Comparison of ENCODE assay signal across 21 mouse cellular contexts in genomic region chr2:153066991-153067390, GRCm38 (mm10). TPM values are rescaled to one million over a fixed set of nuclear protein-coding genes. Genes with fewer than 3 reads are reported as not detected.
DNase-seq lines count a peak whose midpoint lies in the region; ATAC-seq and TF ChIP-seq lines count a peak whose summit lies in the region.
"Had no signal": no experiment of that assay in that cellular context is flagged by ENCODE, and none has a peak within 500 bp of the region (broad histone marks: within the 10 kb centered on the region; RNA-seq: fewer than 3 reads in every experiment).

No protein-coding gene starts in this region.

- H3K27ac ChIP-seq in heart, embryonic 11.5 days (ENCODE audit: low read depth, low read length): no peak overlapping the region
- H3K27ac ChIP-seq in kidney, embryonic 16.5 days (ENCODE audit: low read length): no peak overlapping the region
- H3K27ac ChIP-seq in lung, embryonic 15.5 days: no peak overlapping the region
- peak overlapping the region; percentile 90 for H3K27ac ChIP-seq in lung, postnatal 0 days (ENCODE audit: low read length)
- H3K27ac ChIP-seq: forebrain, embryonic 13.5 days; hindbrain, embryonic 10.5 days; midbrain, embryonic 15.5 days; neural tube, embryonic 12.5 days had no signal

- H3K4me3 ChIP-seq in heart, embryonic 11.5 days (ENCODE audit: low read depth, low read length): no peak overlapping the region
- peak overlapping the region; percentile 19 for H3K4me3 ChIP-seq in kidney, embryonic 16.5 days (ENCODE audit: low read length)
- 0 out of 2 replicates have a peak overlapping the region, but pooled peaks have one; percentile 16 for H3K4me3 ChIP-seq in lung, embryonic 15.5 days
- peak overlapping the region; percentile 21; the same call in 1 of the 2 replicates for H3K4me3 ChIP-seq in lung, postnatal 0 days (ENCODE audit: low read depth, low read length)
- H3K4me3 ChIP-seq: forebrain, embryonic 13.5 days; hindbrain, embryonic 10.5 days; midbrain, embryonic 15.5 days; neural tube, embryonic 12.5 days had no signal

- peak; percentile 60 for TF ChIP-seq EP300 in lung, postnatal 0 days (IDR thresholded peaks at IDR 0.05)

- WGBS in heart, embryonic 11.5 days (ENCODE audit: insufficient replicate concordance): 38% methylated on average over 6 of the region's 6 CpGs
- 43% methylated on average over 6 of the region's 6 CpGs for WGBS in kidney, embryonic 16.5 days
- WGBS in lung, embryonic 15.5 days: 45% methylated on average over 6 of the region's 6 CpGs
- 44% methylated on average over 6 of the region's 6 CpGs for WGBS in lung, postnatal 0 days

- TF ChIP-seq CTCF in lung, postnatal 0 days (IDR thresholded peaks at IDR 0.05): no peak

- peak overlapping the region; percentile 43 for H3K4me2 ChIP-seq in heart, embryonic 11.5 days
- H3K4me2 ChIP-seq in kidney, embryonic 16.5 days (replicated peaks; ENCODE audit: low read depth, low read length): peak overlapping the region; percentile 37
- peak overlapping the region; percentile 37 for H3K4me2 ChIP-seq in lung, embryonic 15.5 days
- peak overlapping the region; percentile 46 for H3K4me2 ChIP-seq in lung, postnatal 0 days (replicated peaks; ENCODE audit: low read depth, low read length)
- H3K4me2 ChIP-seq: forebrain, embryonic 13.5 days; midbrain, embryonic 15.5 days; neural tube, embryonic 12.5 days had no signal

- no peaks in the 10 kb centered on the region for H3K9me3 ChIP-seq in heart, embryonic 11.5 days (replicated peaks; ENCODE audit: control insufficient read depth, low read length)
- no peaks in the 10 kb centered on the region for H3K9me3 ChIP-seq in kidney, embryonic 16.5 days (ENCODE audit: low read length)
- H3K9me3 ChIP-seq in lung, embryonic 15.5 days: no peaks in the 10 kb centered on the region
- H3K9me3 ChIP-seq in lung, postnatal 0 days (ENCODE audit: low read length): no peaks in the 10 kb centered on the region
- H3K9me3 ChIP-seq: forebrain, embryonic 13.5 days; hindbrain, embryonic 10.5 days; midbrain, embryonic 15.5 days; neural tube, embryonic 12.5 days had no signal

- ATAC-seq in heart, embryonic 11.5 days (replicated peaks; ENCODE audit: insufficient number of reproducible peaks, low FRiP score, low TSS enrichment): no peak
- ATAC-seq in kidney, embryonic 16.5 days (ENCODE audit: low FRiP score, low TSS enrichment): no peak
- ATAC-seq in lung, embryonic 15.5 days (ENCODE audit: borderline replicate concordance, extremely low read depth, low FRiP score, low TSS enrichment): no peak
- no peak for ATAC-seq in lung, postnatal 0 days
- ATAC-seq: forebrain, embryonic 13.5 days; intestine, postnatal 0 days; midbrain, embryonic 15.5 days had no signal

- H3K27me3 ChIP-seq in heart, embryonic 11.5 days (ENCODE audit: control insufficient read depth, insufficient read depth, low read length): peaks cover 43% of the 10 kb centered on the region
- H3K27me3 ChIP-seq in kidney, embryonic 16.5 days (ENCODE audit: insufficient read depth, low read length): peaks cover 38% of the 10 kb centered on the region
- peaks cover 40% of the 10 kb centered on the region for H3K27me3 ChIP-seq in lung, embryonic 15.5 days
- H3K27me3 ChIP-seq in lung, postnatal 0 days (replicated peaks; ENCODE audit: insufficient read depth, low read length): peaks cover 18% of the 10 kb centered on the region

- intact Hi-C loops in heart, postnatal 10 days (cut with DNase I): no loop called here

- no peak overlapping the region for H3K9ac ChIP-seq in heart, embryonic 11.5 days (ENCODE audit: low read depth, low read length)
- H3K9ac ChIP-seq in kidney, embryonic 16.5 days (replicated peaks; ENCODE audit: low read length): no peak overlapping the region
- H3K9ac ChIP-seq in lung, embryonic 15.5 days: no peak overlapping the region
- H3K9ac ChIP-seq in lung, postnatal 0 days (replicated peaks; ENCODE audit: low read depth): no peak overlapping the region
- H3K9ac ChIP-seq: forebrain, embryonic 13.5 days; midbrain, embryonic 15.5 days; neural tube, embryonic 12.5 days had no signal

- H3K36me3 ChIP-seq in heart, embryonic 11.5 days (ENCODE audit: control insufficient read depth, insufficient read depth, low read length): no peaks in the 10 kb centered on the region
- no peaks in the 10 kb centered on the region for H3K36me3 ChIP-seq in kidney, embryonic 16.5 days (ENCODE audit: insufficient read depth, low read length)
- H3K36me3 ChIP-seq in lung, embryonic 15.5 days: no peaks in the 10 kb centered on the region
- H3K36me3 ChIP-seq in lung, postnatal 0 days (ENCODE audit: insufficient read depth, low read length): no peaks in the 10 kb centered on the region
- H3K36me3 ChIP-seq: hindbrain, embryonic 10.5 days; midbrain, embryonic 15.5 days; neural tube, embryonic 12.5 days had no signal

- DNase-seq in heart, postnatal 10 days: no peak
- no peak for DNase-seq in kidney, adult 18-20 months
- no peak for DNase-seq in lung, postnatal 14 days
- DNase-seq in lung, postnatal 0 days (ENCODE audit: low spot score): peak; percentile 43
- DNase-seq in embryo, embryonic 9.5 days (ENCODE audit: extremely low spot score): no peak
- DNase-seq: adrenal gland, postnatal 10 days; cerebellum, postnatal 25 days; layer of hippocampus, adult 9-11 months; left cerebral cortex, postnatal 4 days; retina, postnatal 1 day; thymus, postnatal 25 days had no signal

- peaks cover 7% of the 10 kb centered on the region for H3K4me1 ChIP-seq in heart, embryonic 11.5 days (ENCODE audit: control insufficient read depth, insufficient read depth, low read length)
- H3K4me1 ChIP-seq in kidney, embryonic 16.5 days (ENCODE audit: insufficient read depth, low read length): peaks cover 6% of the 10 kb centered on the region
- H3K4me1 ChIP-seq in lung, embryonic 15.5 days: peaks cover 7% of the 10 kb centered on the region; the same call in 1 of the 2 replicates
- H3K4me1 ChIP-seq in lung, postnatal 0 days (ENCODE audit: insufficient read depth, low read depth, low read length): no peaks in the 10 kb centered on the region

RNA-seq across cellular contexts. Expression of gene Ccm2l, which starts 1.2 kb away (rescaled TPM):
- polyA plus RNA-seq in heart, embryonic 11.5 days (2014; fragmentation: Nextera tagmentation; extraction: Ambion mirVana): 5.2 and 6.1 TPM in 2 replicates
- 10 to 100 TPM; 26.9 to 29.1 TPM for total RNA-seq in heart, postnatal 10 days (2021)
- 1.8 and 2.4 TPM in 2 replicates for polyA plus RNA-seq in kidney, embryonic 16.5 days (2015; fragmentation: Nextera tagmentation; extraction: Ambion mirVana)
- 5.3 TPM in 2 replicates for polyA plus RNA-seq in lung, embryonic 15.5 days (2015; fragmentation: Nextera tagmentation; extraction: Ambion mirVana)
- 10.7 and 11.1 TPM in 2 replicates for polyA plus RNA-seq in lung, postnatal 0 days (2015; fragmentation: Nextera tagmentation; extraction: Ambion mirVana)
- polyA plus RNA-seq: C2C12 had no signal

RNA-seq across cellular contexts. Expression of gene Xkr7, which starts 35.3 kb away (rescaled TPM):
- polyA plus RNA-seq in heart, embryonic 11.5 days (2014; fragmentation: Nextera tagmentation; extraction: Ambion mirVana): not detected in 2 replicates
- not detected for total RNA-seq in heart, postnatal 10 days (2021)
- polyA plus RNA-seq in kidney, embryonic 16.5 days (2015; fragmentation: Nextera tagmentation; extraction: Ambion mirVana): not detected in 2 replicates
- polyA plus RNA-seq in lung, embryonic 15.5 days (2015; fragmentation: Nextera tagmentation; extraction: Ambion mirVana): not detected in 2 replicates
- polyA plus RNA-seq in lung, postnatal 0 days (2015; fragmentation: Nextera tagmentation; extraction: Ambion mirVana): not detected in 2 replicates
- polyA plus RNA-seq: C2C12; intestine, postnatal 0 days; stomach, embryonic 14.5 days had no signal

RNA-seq across cellular contexts. Expression of gene Hck, which starts 41.3 kb away (rescaled TPM):
- polyA plus RNA-seq in heart, embryonic 11.5 days (2014; fragmentation: Nextera tagmentation; extraction: Ambion mirVana): 0.87 and 1.6 TPM in 2 replicates
- 1 to 10 TPM; 1.0 to 1.2 TPM for total RNA-seq in heart, postnatal 10 days (2021)
- 6.3 and 6.6 TPM in 2 replicates for polyA plus RNA-seq in kidney, embryonic 16.5 days (2015; fragmentation: Nextera tagmentation; extraction: Ambion mirVana)
- 4.4 and 4.7 TPM in 2 replicates for polyA plus RNA-seq in lung, embryonic 15.5 days (2015; fragmentation: Nextera tagmentation; extraction: Ambion mirVana)
- 37.1 and 59.4 TPM in 2 replicates for polyA plus RNA-seq in lung, postnatal 0 days (2015; fragmentation: Nextera tagmentation; extraction: Ambion mirVana)

RNA-seq across cellular contexts. Expression of gene Pdrg1, which starts 51.8 kb away (rescaled TPM):
- polyA plus RNA-seq in heart, embryonic 11.5 days (2014; fragmentation: Nextera tagmentation; extraction: Ambion mirVana): 60.8 and 75.6 TPM in 2 replicates
- total RNA-seq in heart, postnatal 10 days (2021): 10 to 100 TPM; 74.9 to 81.3 TPM
- polyA plus RNA-seq in kidney, embryonic 16.5 days (2015; fragmentation: Nextera tagmentation; extraction: Ambion mirVana): 115 and 130 TPM in 2 replicates
- polyA plus RNA-seq in lung, embryonic 15.5 days (2015; fragmentation: Nextera tagmentation; extraction: Ambion mirVana): 106 and 117 TPM in 2 replicates
- polyA plus RNA-seq in lung, postnatal 0 days (2015; fragmentation: Nextera tagmentation; extraction: Ambion mirVana): 76.6 and 97.2 TPM in 2 replicates
